In the genomic region with DNA sequence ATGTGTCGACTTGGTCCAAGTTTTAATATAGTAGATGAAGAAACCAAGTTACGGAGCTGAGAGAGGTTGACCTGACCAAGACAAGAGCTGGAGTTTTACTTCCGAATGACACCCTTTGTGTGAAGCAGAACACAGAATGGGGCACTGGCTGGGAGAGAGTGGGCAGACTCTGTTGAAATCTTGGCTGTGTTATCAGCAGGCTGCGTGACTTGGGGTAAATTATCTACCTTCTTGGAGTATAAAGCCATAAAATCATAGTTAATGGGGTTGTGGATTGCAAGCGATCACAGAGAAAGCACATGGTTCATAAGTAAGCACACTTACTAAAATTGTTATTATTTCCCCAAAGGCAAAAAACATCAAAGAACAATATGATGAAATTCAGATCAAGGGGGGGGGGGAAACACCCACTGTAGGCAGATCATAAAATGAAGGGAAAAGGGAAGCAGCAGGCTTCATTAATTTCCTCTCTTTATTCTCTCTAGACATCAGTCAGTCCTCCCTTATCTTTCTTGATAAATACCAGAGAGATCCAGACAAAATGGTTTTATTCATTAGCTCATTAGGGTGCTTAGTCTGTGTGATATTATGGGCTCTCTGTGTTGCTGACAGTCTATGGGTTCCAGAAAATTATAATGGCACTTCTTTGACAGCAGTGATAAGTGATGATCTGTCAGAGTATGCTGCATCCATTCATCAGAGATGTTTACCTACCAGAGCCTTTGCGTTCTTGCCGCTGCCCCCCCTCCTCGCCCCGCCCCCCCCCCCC, we compare ENCODE assay signal across 30 mouse cellular contexts. TPM values are rescaled to one million over a fixed set of nuclear protein-coding genes. Genes with fewer than 3 reads are reported as not detected.
DNase-seq lines count a peak whose midpoint lies in the region; ATAC-seq and TF ChIP-seq lines count a peak whose summit lies in the region.
"Had no signal": no experiment of that assay in that cellular context is flagged by ENCODE, and none has a peak within 500 bp of the region (broad histone marks: within the 10 kb centered on the region; RNA-seq: fewer than 3 reads in every experiment).

No protein-coding gene starts in this region.

- H3K27me3 ChIP-seq in hindbrain, embryonic 14.5 days (ENCODE audit: control insufficient read depth, insufficient read depth, low read length): no peaks in the 10 kb centered on the region; the same call in 1 of the 2 replicates
- H3K27me3 ChIP-seq in hindbrain, embryonic 12.5 days: no peaks in the 10 kb centered on the region
- no peaks in the 10 kb centered on the region for H3K27me3 ChIP-seq in CH12.LX (replicated peaks)
- peaks cover 22% of the 10 kb centered on the region for H3K27me3 ChIP-seq in intestine, embryonic 16.5 days (replicated peaks; ENCODE audit: control insufficient read depth, insufficient read depth, low read length)
- H3K27me3 ChIP-seq: hindbrain, embryonic 15.5 days; neural tube, embryonic 12.5 days had no signal

- no peaks in the 10 kb centered on the region for H3K36me3 ChIP-seq in hindbrain, embryonic 14.5 days (replicated peaks; ENCODE audit: control insufficient read depth, insufficient read depth)
- H3K36me3 ChIP-seq in hindbrain, embryonic 12.5 days: no peaks in the 10 kb centered on the region
- no peaks in the 10 kb centered on the region for H3K36me3 ChIP-seq in CH12.LX (replicated peaks in 1 of 2; ENCODE audit: control insufficient read depth in 1 of 2, insufficient read depth in 1 of 2, low read length in 1 of 2)
- no peaks in the 10 kb centered on the region for H3K36me3 ChIP-seq in intestine, embryonic 16.5 days (ENCODE audit: control insufficient read depth, insufficient read depth, low read length)
- H3K36me3 ChIP-seq: embryonic facial prominence, embryonic 15.5 days; heart, embryonic 12.5 days; hindbrain, embryonic 15.5 days; limb, embryonic 10.5 days; liver, embryonic 15.5 days; lung, embryonic 15.5 days; neural tube, embryonic 12.5 days had no signal

- dilution Hi-C loops in CH12.LX (cut with MboI; ENCODE audit: extremely low pct_ligation_motif_present, extremely low pct_unique_long_range_greater_than_20kb, low sequenced_read_pairs): no loop called here

- no peak for TF ChIP-seq RAD21 in CH12.LX (IDR thresholded peaks at IDR 0.05; ENCODE audit: low read depth, low read length)

- in situ Hi-C loops in CH12.LX (cut with MboI; ENCODE audit: low pct_ligation_motif_present, low pct_unique_long_range_greater_than_20kb, low sequenced_read_pairs): no loop called here

- TF ChIP-seq POLR2A in CH12.LX (IDR thresholded peaks at IDR 0.05; ENCODE audit: low read depth, low read length): no peak

- no peaks in the 10 kb centered on the region for H3K79me2 ChIP-seq in CH12.LX (replicated peaks; ENCODE audit: control insufficient read depth, extremely low read depth, insufficient read depth, poor library complexity, severe bottlenecking)

- no peak for TF ChIP-seq CTCF in CH12.LX (conservative IDR thresholded peaks at IDR 0.05 in 1 of 2, IDR thresholded peaks at IDR 0.05 in 1 of 2; ENCODE audit: low read depth in 2 of 2, low read length in 2 of 2)

- peaks cover 7% of the 10 kb centered on the region; the same call in 1 of the 2 replicates for H3K4me1 ChIP-seq in hindbrain, embryonic 14.5 days (replicated peaks; ENCODE audit: control insufficient read depth, insufficient read depth, low read length)
- H3K4me1 ChIP-seq in hindbrain, embryonic 12.5 days: peaks cover 15% of the 10 kb centered on the region
- H3K4me1 ChIP-seq in CH12.LX (ENCODE audit: control insufficient read depth in 1 of 2, insufficient read depth in 2 of 2): peaks cover 6 to 8% of the 10 kb centered on the region in 2 experiments; a peak in 3 of 4 replicates
- peaks cover 8% of the 10 kb centered on the region for H3K4me1 ChIP-seq in intestine, embryonic 16.5 days (ENCODE audit: control insufficient read depth, insufficient read depth, low read length)
- H3K4me1 ChIP-seq: heart, embryonic 12.5 days had no signal

- peak overlapping the region; percentile 11; the same call in 1 of the 2 replicates for H3K27ac ChIP-seq in hindbrain, embryonic 14.5 days
- H3K27ac ChIP-seq in hindbrain, embryonic 12.5 days: no peak overlapping the region
- no peak overlapping the region for H3K27ac ChIP-seq in CH12.LX (ENCODE audit: insufficient read depth, low read depth)
- H3K27ac ChIP-seq in intestine, embryonic 16.5 days (ENCODE audit: low read length): no peak overlapping the region
- H3K27ac ChIP-seq: embryonic facial prominence, embryonic 15.5 days; limb, embryonic 10.5 days; liver, embryonic 15.5 days; lung, embryonic 15.5 days; neural tube, embryonic 12.5 days had no signal

- DNase-seq in hindbrain, embryonic 14.5 days (ENCODE audit: low spot score): no peak
- DNase-seq in CH12.LX (ENCODE audit: extremely low read depth) (no peak), MN1 (ENCODE audit: low spot score) (peak; percentile 42)
- no peak for DNase-seq in frontal cortex, postnatal 25 days (ENCODE audit: low spot score in 2 of 2)
- no peak for DNase-seq in cerebellum, postnatal 4 days (ENCODE audit: low spot score in 2 of 2)
- DNase-seq: adrenal gland, postnatal 10 days; gastrocnemius, postnatal 14 days; heart, adult 18-20 months; heart, postnatal 10 days; kidney, postnatal 10 days; liver; lung, postnatal 4 days; thymus, postnatal 25 days had no signal

- TF ChIP-seq EP300 in CH12.LX (IDR thresholded peaks at IDR 0.05; ENCODE audit: low read length): no peak

- no peak overlapping the region for H3K4me2 ChIP-seq in hindbrain, embryonic 14.5 days (replicated peaks)
- no peak overlapping the region for H3K4me2 ChIP-seq in hindbrain, embryonic 12.5 days (replicated peaks)
- H3K4me2 ChIP-seq in CH12.LX (ENCODE audit: insufficient read depth, low read depth, poor library complexity, severe bottlenecking): peak overlapping the region; percentile 70; the same call in 1 of the 2 replicates
- H3K4me2 ChIP-seq in intestine, embryonic 16.5 days (ENCODE audit: low read depth, low read length): 0 out of 2 replicates have a peak overlapping the region, but pooled peaks have one; percentile 25

- H3K9ac ChIP-seq in hindbrain, embryonic 14.5 days: no peak overlapping the region
- no peak overlapping the region for H3K9ac ChIP-seq in hindbrain, embryonic 12.5 days
- no peak overlapping the region for H3K9ac ChIP-seq in CH12.LX (ENCODE audit: insufficient read depth, low read depth)
- no peak overlapping the region for H3K9ac ChIP-seq in intestine, embryonic 16.5 days (ENCODE audit: low read depth, low read length)
- H3K9ac ChIP-seq: embryonic facial prominence, embryonic 15.5 days; heart, embryonic 12.5 days; hindbrain, embryonic 15.5 days; liver, embryonic 15.5 days; neural tube, embryonic 12.5 days had no signal

- WGBS in hindbrain, embryonic 14.5 days: 54% methylated on average over 7 of the region's 9 CpGs
- WGBS in hindbrain, embryonic 12.5 days: 55% methylated on average over 8 of the region's 9 CpGs
- WGBS in intestine, embryonic 16.5 days: 42% methylated on average over 8 of the region's 9 CpGs

- H3K9me3 ChIP-seq in hindbrain, embryonic 14.5 days (ENCODE audit: control insufficient read depth, low read length): no peaks in the 10 kb centered on the region
- H3K9me3 ChIP-seq in hindbrain, embryonic 12.5 days (replicated peaks): no peaks in the 10 kb centered on the region
- no peaks in the 10 kb centered on the region for H3K9me3 ChIP-seq in CH12.LX (replicated peaks; ENCODE audit: low read length)
- no peaks in the 10 kb centered on the region for H3K9me3 ChIP-seq in intestine, embryonic 16.5 days (ENCODE audit: control insufficient read depth, low read length)
- H3K9me3 ChIP-seq: embryonic facial prominence, embryonic 15.5 days; hindbrain, embryonic 15.5 days; limb, embryonic 10.5 days; liver, embryonic 15.5 days; lung, embryonic 15.5 days had no signal

- peak; percentile 32; the same call in 1 of the 2 replicates for ATAC-seq in hindbrain, embryonic 14.5 days (ENCODE audit: low FRiP score)
- ATAC-seq in hindbrain, embryonic 12.5 days (ENCODE audit: low FRiP score): no peak
- peak; percentile 87 for ATAC-seq in intestine, embryonic 16.5 days

- H3K4me3 ChIP-seq in hindbrain, embryonic 14.5 days (replicated peaks; ENCODE audit: low read length): no peak overlapping the region
- H3K4me3 ChIP-seq in hindbrain, embryonic 12.5 days: no peak overlapping the region
- H3K4me3 ChIP-seq in CH12.LX (replicated peaks in 1 of 3; ENCODE audit: low read depth in 2 of 3, low read length in 2 of 3, poor library complexity in 1 of 3): no peak overlapping the region
- no peak overlapping the region for H3K4me3 ChIP-seq in intestine, embryonic 16.5 days (ENCODE audit: low read length)
- H3K4me3 ChIP-seq: liver, embryonic 15.5 days had no signal

TF ChIP-seq in CH12.LX, 34 proteins besides CTCF, POLR2A, EP300 and RAD21 (continues in another document):
- TF ChIP-seq CHD2 (IDR thresholded peaks at IDR 0.05; ENCODE audit: low read length): no peak
- no peak for TF ChIP-seq POLR2AphosphoS2 (IDR thresholded peaks at IDR 0.05; ENCODE audit: low read depth, low read length)
- no peak for TF ChIP-seq MXI1 (IDR thresholded peaks at IDR 0.05; ENCODE audit: low read depth, low read length)
- no peak for TF ChIP-seq JUND (conservative IDR thresholded peaks at IDR 0.05; ENCODE audit: low read depth, low read length)
- TF ChIP-seq BHLHE40 (IDR thresholded peaks at IDR 0.05; ENCODE audit: low read depth, low read length): no peak
- TF ChIP-seq TCF12 (IDR thresholded peaks at IDR 0.05; ENCODE audit: low read depth, low read length): no peak
- TF ChIP-seq MAX (IDR thresholded peaks at IDR 0.05; ENCODE audit: low read length): no peak
- no peak for TF ChIP-seq UBTF (IDR thresholded peaks at IDR 0.05; ENCODE audit: low read depth, low read length)
- TF ChIP-seq GABPA (IDR thresholded peaks at IDR 0.05; ENCODE audit: insufficient replicate concordance, low read depth, low read length): no peak
- TF ChIP-seq SIN3A (IDR thresholded peaks at IDR 0.05; ENCODE audit: low read length): no peak
- TF ChIP-seq KAT2A (IDR thresholded peaks at IDR 0.05; ENCODE audit: insufficient replicate concordance, low read length): no peak

RNA-seq across cellular contexts. Expression of gene Tmcc3, which starts 1.1 kb away (rescaled TPM):
- polyA plus RNA-seq in hindbrain, embryonic 14.5 days (2014; fragmentation: Nextera tagmentation; extraction: Ambion mirVana): 12.5 and 17.9 TPM in 2 replicates
- 6.1 and 6.8 TPM in 2 replicates for polyA plus RNA-seq in hindbrain, embryonic 12.5 days (2016; fragmentation: Nextera tagmentation; extraction: Ambion mirVana)
- total RNA-seq in CH12.LX (2012; rRNA removed) (23.3 and 30.1 TPM in 2 replicates), CH12.LX (2014; rRNA removed) (11.3 and 11.4 TPM in 2 replicates)
- 21.3 and 23.1 TPM in 2 replicates for polyA plus RNA-seq in CH12.LX (2012; ENCODE audit: insufficient read length, low read depth)
- 8.8 and 10.2 TPM in 2 replicates for polyA plus RNA-seq in intestine, embryonic 16.5 days (2015; fragmentation: Nextera tagmentation; extraction: Ambion mirVana)

RNA-seq across cellular contexts. Expression of gene Gm4792, which starts 12.2 kb away (rescaled TPM):
- 0.35 and 0.38 TPM in 2 replicates for polyA plus RNA-seq in hindbrain, embryonic 14.5 days (2014; fragmentation: Nextera tagmentation; extraction: Ambion mirVana)
- polyA plus RNA-seq in hindbrain, embryonic 12.5 days (2016; fragmentation: Nextera tagmentation; extraction: Ambion mirVana): 0.52 and 0.67 TPM in 2 replicates
- total RNA-seq in CH12.LX (2012; rRNA removed) (not detected in 2 replicates), CH12.LX (2014; rRNA removed) (not detected in 2 replicates)
- not detected in 2 replicates for polyA plus RNA-seq in CH12.LX (2012; ENCODE audit: insufficient read length, low read depth)
- not detected in 2 replicates for polyA plus RNA-seq in intestine, embryonic 16.5 days (2015; fragmentation: Nextera tagmentation; extraction: Ambion mirVana)
- total RNA-seq: adrenal gland, postnatal 10 days; gastrocnemius, postnatal 14 days; heart, adult 18-20 months; heart, postnatal 10 days; layer of hippocampus, postnatal 14 days; left cerebral cortex, adult 8-10 months; megakaryocyte-erythroid progenitor cell, adult 5-6 weeks had no signal
- polyA plus RNA-seq: C2C12; cerebellum, adult 2 months; embryonic facial prominence, embryonic 15.5 days; heart, embryonic 12.5 days; kidney, adult 2 months; limb, embryonic 10.5 days; liver, embryonic 15.5 days; lung, embryonic 15.5 days; spleen, adult 2 months; testis, adult 2 months had no signal

Comparison
In these comparisons a context has a peak if more than half of its experiments do, and no peak if none do; other contexts are left out.
1. H3K4me2 ChIP-seq: peak in CH12.LX (single experiment) and intestine, embryonic 16.5 days (single experiment); none in hindbrain, embryonic 14.5 days (single experiment) and hindbrain, embryonic 12.5 days (single experiment).